Mouse (Mus musculus) megakaryocyte, embryonic 14.5 days (primary cell): Measurements from ENCODE around the gene Trpc2.

Experiments used
- FLI1 ChIP-seq: IDR thresholded peaks from 2 replicates; pipeline ENCODE4 v1.6.1; 2012; ENCODE audit warnings: low read length, inconsistent platforms, mixed read lengths
- GATA1 ChIP-seq: IDR thresholded peaks from 3 replicates; pipeline ENCODE4 v1.6.1; 2012; ENCODE audit warnings: mixed read lengths, low read length, inconsistent platforms, borderline replicate concordance

- TF ChIP-seq GATA1 (no peak), FLI1 (no peak)
Measured at GRCm38 (mm10) chr7:102081784-102082183, 1.1 kb upstream of the Trpc2 start.
